Mouse (Mus musculus): ENCODE results near the gene Hoxa3.

- TF ChIP-seq POLR2A (IDR thresholded peaks at IDR 0.05; ENCODE audit: insufficient read depth, low read depth, low read length) = no peak
- TF ChIP-seq CTCF (IDR thresholded peaks at IDR 0.05; ENCODE audit: insufficient read depth, low read depth, low read length) = no peak
These were observed 51.6 kb downstream of the Hoxa3 start for GRCm38 (mm10) chr6:52161336-52162092.

Measured in olfactory bulb, adult 2 months (tissue).